Mouse (Mus musculus): ENCODE data around the gene Rgs3. TPM values are rescaled to one million over a fixed set of nuclear protein-coding genes. Genes with fewer than 3 reads are reported as not detected.
A peak's percentile ranks its signal among the peaks of the same experiment; 100 is the strongest.

Rgs3 gene
- total RNA-seq, 2 experiments from 2014 or later, result 38.9 to 42.2 TPM

DNA sequence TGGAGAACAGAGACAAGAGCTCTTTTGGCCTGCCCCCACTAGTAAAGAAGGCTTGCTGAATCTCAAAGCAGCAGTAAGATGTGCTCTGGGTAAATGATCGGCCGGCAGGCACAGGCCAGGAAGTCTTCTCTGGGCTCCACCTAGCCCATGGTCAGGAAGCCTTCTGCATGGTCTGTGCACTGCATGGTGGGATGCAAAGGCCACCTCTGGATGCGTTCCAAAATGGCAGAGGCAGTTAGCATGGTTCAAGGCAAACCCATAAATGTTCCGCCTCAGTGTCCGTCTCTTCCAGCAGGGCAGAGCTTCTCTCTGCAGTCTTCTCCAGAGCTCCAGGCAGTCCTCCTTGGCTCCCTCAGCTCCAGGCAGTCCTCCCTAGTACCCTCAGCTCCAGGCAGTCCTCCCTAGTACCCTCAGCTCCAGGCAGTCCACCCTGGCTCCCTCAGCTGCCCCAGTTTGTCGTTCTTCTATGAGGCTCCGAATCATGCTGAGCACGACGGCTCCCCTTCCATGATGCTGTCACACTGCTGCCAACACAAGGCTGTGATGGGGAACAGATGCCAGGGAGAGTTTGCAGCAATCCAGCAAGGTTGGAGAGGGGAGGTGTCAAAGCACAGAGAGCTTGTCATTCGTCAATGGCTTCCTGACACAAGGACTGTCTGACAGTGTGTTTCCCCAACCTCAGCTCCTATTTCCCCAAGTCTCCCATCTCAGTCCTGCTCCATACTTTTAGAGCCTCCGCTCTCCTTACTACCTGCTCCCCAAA is 84.6 kb downstream of the Rgs3 start:
- intact Hi-C loops (cut with DNase I), result no loop called here
- no peak for DNase-seq

DNA sequence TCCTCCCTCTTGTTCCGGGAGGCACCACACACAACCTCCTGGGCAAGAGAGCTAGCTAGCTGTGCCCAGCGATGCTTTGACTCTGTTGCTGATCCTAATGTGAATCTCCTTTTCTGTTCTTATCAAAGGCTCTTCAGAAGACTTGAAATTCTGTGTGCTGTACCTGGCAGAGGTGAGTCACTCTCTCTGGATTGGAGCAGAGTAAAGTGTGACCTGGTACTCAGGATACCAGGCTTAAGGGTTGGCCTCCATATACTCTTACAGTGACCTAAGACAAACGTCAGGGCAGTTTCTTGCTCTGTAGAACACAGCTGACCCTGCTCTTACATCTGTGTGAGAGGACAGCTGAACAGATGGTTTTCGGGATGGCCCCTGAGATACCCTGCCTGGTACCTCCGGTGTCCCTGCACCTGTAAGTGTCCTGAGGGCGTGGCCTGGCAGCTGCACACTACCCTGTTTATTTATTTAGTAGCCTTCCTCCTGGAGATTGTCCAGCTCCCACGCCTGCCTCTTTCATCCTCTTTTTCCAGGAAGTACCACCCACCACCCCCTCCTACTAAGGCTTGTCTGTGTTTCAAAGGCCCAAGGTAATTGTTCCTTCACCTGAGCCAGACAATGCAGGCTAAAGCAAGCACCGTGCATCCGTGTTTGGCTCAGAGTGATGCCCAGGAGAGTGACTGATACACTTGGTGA is 87.1 kb downstream of the Rgs3 start:
- intact Hi-C loops (cut with DNase I), result no loop called here
- DNase-seq, result no peak

DNA sequence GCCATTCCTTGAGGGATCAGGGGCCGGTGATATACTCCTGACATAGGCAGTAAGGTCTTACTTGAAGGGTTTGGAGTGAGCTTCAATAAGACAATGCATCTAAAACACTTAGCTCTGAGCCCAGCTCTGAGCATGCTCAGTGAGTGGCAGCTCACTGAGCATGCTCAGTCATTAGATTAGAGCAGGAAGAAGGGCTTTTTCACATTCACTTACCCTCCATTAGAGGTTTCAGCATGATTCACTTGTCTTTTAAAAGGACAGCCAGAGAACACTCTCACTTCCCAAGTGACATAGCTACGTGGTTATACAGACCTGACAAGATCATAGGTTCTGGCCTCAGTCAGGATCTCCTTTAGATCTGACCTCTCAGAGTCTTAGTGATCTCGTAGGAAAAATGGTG is 89.2 kb downstream of the Rgs3 start:
- no peak for DNase-seq
- intact Hi-C loops (cut with DNase I), result no loop called here

DNA sequence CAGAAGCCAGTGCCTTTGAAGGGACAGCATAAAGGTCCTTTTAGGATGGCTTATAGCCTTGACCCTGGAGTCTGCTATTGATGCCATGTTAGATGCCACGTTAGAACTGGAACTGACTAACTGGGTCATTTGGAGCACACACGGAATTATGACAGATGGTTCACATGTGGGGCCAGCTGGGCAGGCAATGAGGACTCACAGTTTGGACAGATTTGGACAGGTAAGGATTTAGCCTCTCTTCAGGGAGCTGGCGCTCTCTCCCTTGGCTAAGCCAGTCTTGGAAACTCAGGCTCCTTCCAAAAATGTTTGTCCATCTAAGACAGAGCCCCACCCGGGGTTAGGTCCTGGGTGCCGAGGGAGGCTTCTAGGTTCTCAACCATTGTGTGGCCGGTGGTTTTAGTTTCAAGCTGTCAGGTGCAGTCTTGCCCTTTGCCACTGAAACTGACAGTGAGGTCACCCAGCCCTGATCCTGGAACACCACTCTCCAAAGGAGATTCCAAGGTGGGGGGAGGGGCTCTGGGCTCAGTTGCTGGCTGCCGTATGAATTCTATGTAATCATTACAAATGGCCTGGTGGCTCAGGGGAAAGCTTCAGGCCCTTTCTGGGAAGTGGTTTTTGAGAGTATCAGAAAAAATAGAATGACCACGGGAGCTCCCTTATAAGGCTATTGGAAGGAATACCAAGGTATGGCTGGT is 90.0 kb downstream of the Rgs3 start:
- no peak for DNase-seq
- intact Hi-C loops (cut with DNase I), result no loop called here

DNA sequence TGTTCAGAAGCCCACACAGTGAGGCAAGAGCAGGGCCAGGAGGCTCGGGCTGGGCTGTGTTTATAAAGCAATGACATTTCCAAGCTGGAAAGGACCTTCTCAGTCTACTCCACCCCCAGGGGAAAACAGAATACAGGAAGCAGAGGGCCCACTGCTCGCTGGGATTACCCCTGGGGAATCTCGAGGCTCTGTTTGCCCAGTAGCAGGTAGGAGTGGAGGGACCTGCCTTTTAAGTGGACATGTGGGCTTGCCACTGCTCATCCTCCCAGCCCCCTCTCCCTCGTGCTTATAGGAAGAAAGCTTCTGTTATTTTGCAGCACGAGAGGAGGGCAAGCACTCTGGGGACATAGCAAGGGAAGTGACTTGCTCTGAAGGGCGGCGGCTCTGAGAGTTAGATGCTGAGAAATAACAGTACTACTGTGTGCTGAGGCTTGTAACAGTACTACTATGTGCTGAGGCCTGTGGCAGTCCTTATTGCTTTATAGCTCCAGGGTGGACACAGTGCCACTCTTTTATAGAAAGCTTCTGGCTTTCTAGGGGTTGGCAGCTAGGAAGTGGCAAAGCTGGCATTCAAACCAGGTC is 91.6 kb downstream of the Rgs3 start:
- intact Hi-C loops (cut with DNase I), result no loop called here
- no peak for DNase-seq

DNA sequence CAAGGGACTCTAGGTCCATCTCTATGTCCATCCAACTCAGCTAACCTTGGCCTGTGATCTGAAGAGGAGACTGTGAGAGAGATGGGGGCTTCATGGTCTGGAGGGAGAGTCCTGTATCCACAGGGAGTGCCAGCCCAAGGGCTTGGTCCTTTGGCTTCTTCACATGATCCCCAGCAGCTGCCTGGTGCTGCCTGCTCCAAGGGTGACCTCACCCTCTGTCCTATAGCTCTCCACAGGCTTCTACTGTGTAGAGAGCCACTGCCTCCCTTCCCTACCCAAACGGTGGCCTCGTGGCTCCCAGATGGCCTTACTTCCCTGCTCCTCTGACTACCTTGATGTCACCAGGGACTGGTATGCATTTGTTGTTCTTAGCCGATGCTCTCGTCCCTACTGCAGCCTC is 92.6 kb downstream of the Rgs3 start:
- DNase-seq, result no peak
- intact Hi-C loops (cut with DNase I), result no loop called here

DNA sequence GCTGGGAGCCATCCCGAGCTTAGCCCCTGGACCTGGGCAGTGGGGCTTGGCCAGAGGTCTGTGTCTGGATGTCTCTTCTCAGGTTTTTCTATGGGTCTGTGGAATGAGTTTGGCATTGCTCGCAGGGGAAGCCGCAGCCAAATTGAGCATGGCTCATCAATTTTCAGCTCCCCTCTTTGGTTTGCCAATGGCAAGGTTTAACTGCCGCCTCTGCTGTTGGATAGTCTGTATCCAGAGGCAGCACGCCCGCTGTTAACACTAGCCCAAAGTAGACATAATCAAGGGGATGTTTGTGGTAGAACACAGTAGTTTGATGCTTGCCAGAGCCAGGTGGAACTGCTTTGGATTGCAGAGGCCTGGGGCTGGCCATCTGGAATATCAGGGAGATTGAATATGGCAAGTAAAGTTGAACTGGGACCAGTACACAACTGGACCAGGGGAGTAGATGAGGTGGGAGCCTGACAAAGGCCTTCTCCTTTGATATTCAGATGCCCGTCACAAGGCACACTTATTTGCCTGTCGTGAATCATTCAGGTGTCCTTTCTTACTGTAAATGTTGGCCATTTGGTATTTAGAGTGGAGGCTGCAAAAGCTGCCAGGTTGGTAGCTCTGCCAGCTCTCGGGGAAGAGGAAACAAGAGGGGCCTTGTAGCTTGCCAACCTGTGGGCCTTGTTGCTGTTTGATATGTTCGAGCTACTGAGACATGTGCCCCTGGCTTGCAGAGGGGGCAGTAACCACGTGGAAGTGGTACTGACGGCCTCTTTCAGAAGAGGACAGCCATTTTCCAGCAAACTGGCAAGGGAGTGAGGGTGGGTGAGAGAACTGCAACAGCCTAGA is 93.5 kb downstream of the Rgs3 start:
- DNase-seq, result no peak
- intact Hi-C loops (cut with DNase I), result no loop called here

DNA sequence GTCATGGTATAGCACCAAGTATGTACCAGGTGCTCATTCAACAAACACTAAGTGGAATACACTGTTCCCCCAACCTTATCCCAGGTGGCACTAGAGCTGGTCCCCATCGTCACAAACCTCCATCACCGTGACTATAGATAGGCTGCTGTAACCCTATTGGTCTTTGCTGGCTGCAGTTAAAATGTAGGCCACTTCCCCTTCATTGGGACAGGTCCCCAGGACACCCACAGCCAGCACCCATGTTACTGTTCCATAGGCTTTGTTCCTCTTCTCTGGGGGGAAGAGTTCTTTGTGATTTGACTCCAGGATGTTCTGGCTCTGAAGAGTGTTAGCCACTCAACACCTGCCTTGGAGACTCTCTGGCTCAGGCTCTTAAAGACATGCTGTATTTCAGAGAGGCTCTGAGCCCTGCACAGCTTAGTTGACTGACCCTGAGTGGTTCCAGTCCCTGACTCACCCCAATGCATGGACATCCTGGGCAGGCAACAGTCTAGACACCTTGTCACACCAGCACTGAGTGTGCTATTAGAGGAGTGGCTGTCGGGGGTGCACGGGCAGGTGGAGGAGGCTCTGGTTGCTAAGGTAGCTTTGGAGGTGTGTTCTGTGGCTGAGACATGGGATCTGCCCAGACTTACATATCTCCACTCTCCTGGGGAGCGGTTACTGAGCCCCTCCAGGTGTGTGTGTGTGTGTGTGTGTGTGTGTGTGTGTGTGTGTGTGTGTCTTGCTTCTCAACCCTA is 94.4 kb downstream of the Rgs3 start:
- no peak for DNase-seq
- intact Hi-C loops (cut with DNase I), result no loop called here

DNA sequence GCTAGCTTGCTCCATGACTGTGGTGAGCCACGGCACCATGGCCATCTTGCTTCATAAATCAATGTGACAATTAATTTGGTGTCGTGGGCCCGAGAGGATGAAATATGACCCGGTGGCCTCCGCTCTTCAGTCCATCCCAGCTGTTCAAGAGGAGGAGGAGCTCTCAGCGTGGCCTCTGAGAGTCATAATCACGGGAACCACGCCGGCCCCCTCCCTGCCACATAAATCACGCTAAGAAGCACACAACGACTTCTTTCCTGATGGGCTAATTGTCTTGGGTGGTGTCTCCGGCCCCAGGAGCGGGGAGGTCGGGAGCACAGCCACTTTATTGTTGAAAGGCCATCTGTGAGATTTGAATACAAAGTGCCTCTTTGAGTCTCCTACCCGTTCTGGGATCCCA is 99.6 kb downstream of the Rgs3 start:
- intact Hi-C loops (cut with DNase I), result loop anchor here (5.0 kb wide), 1 partner anchor 33 kb away; no protein-coding TSS in a partner anchor

DNA sequence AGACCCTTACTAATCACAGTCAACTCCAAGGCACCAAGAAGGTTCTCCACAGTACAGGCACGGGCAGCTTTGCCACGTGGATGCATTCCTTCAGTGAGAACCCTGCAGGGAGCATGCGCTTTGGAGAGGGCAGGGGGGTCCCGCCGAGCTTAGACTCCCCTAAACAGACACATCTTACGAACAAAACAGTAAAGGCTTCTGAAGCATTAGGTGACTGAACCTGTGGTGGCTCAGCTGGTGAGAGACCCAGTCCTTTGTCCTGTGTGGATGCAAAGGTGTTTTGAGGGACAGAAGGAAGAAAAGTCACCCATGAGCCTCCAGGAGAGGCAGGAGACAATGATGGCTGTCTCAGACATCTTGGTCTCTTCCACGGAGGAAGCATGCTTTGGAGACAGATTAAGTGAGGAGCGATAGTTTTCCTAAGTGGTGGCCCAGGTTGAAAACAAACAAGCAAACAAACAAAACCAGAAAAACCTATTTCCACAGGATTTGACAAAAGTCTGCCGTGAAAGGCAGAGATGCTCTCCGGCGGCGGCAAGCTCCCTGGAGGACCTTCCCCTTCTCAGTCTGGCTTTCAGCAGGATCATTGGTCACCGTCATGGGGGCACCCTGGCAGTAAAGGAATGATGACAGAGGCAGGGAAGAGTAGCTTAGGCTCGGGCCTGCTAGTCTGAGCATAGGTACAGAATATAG is 100.4 kb downstream of the Rgs3 start:
- DNase-seq, result no peak
- intact Hi-C loops (cut with DNase I), result loop anchor here (5.0 kb wide), 1 partner anchor 32 kb away; no protein-coding TSS in a partner anchor

More for the DNA sequence above, 99.6 kb downstream of the Rgs3 start:
- peak in 1 of 2 experiments; percentile 57 for DNase-seq

DNA sequence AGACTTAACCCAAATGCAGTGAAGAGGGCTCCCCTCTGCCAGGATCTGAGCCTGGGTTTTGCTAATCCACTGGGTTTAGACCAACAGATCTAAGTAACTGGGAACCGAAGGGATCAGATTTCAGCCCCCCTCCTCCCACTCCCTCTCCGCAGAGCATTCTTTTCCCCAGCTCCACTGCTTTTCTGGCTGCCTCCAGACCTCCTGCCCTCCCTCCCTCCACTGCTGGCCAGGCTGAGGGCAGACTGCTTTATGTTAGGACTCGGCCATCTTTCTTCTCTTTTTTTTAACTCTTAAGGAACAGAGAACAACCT is 100.9 kb downstream of the Rgs3 start:
- DNase-seq, result peak; percentile 35 to 55
- intact Hi-C loops (cut with DNase I), result no loop called here

DNA sequence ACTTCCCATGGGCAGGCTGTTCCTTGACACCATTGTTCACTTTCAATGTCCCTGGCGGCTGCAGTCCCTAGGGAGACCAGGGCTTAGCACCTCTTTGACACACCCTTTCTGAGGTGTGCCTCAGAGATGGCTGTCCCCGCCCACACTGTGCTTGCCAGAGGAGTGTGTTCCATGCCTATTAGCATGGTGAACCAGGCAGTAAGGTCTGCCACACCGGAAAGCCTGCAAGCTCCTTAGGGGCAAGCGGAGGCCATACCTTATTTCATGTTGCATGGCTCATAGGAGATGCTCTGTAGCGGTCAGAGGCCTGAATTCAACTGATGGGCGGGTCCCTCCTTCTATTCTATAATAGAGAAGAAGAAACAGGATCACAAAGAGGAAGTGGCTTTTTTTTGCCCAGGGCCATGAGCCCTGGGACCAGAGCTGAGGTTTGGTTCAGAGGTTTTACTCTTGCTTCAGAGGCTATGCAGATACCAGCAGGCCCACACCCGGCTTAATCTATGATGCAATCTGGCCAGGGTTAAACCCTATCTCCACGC is 101.7 kb downstream of the Rgs3 start:
- intact Hi-C loops (cut with DNase I), result no loop called here
- DNase-seq, result peak in 1 of 2 experiments; percentile 49

DNA sequence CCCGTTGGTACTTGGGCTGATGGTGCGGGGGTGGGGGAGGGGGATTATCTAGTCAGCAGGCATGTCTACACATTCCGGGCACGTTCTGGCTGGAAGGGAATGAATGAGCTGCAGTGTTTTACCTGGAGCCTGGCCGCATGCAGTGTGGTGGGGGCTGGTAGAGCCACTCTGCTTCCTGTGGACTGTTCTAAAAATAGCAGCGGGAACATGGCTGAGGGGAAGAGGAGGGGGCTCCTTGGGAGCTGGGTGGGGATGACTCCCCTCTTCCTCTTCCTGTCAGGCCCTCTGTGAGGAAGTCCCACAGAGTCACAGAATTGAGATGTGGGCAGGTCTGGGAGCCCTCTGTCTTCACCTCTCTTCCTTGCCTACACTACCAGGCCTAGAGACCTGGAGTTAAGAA is 103.7 kb downstream of the Rgs3 start:
- intact Hi-C loops (cut with DNase I), result no loop called here
- DNase-seq, result peak; percentile 43 to 51

DNA sequence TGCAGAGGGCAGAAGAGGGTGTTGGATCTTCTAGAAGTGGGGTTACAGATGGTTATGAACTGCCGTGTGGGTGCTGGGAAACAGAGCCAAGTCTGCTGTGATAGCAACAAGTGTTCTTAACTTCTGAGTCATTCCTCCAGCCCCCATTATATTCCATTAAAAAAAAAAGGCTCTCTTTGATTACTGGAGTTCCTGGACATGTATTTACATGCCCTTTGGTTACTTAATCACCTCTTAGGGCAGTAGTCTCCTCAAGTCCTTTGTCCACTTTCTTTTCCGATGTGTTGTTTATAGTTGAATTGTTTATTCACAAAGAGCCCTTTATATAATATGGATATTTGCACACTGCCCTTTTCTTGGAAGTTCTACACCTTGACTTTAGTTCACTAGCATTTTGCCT is 106.2 kb downstream of the Rgs3 start:
- intact Hi-C loops (cut with DNase I), result no loop called here
- DNase-seq, result no peak

DNA sequence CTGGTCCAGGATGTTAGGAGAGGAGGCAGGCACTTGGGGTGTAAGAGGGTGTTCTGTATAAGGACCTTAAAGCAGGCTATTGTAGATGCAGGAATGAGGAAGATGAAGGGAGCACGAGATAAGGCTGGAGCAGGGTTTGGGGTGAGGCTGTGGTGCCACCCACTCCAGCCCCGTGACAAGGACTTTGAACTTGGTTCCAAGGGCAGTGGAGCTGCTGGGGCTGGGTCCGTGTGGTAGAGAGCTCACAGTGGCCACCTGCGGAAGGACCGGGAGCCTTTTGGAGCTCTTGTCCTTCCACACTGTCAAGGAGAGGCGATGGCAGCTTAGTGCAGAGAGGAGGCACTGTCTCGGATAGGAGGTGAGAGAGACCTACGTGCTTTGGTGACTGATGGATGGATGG is 109.0 kb downstream of the Rgs3 start:
- intact Hi-C loops (cut with DNase I), result no loop called here
- DNase-seq, result no peak

DNA sequence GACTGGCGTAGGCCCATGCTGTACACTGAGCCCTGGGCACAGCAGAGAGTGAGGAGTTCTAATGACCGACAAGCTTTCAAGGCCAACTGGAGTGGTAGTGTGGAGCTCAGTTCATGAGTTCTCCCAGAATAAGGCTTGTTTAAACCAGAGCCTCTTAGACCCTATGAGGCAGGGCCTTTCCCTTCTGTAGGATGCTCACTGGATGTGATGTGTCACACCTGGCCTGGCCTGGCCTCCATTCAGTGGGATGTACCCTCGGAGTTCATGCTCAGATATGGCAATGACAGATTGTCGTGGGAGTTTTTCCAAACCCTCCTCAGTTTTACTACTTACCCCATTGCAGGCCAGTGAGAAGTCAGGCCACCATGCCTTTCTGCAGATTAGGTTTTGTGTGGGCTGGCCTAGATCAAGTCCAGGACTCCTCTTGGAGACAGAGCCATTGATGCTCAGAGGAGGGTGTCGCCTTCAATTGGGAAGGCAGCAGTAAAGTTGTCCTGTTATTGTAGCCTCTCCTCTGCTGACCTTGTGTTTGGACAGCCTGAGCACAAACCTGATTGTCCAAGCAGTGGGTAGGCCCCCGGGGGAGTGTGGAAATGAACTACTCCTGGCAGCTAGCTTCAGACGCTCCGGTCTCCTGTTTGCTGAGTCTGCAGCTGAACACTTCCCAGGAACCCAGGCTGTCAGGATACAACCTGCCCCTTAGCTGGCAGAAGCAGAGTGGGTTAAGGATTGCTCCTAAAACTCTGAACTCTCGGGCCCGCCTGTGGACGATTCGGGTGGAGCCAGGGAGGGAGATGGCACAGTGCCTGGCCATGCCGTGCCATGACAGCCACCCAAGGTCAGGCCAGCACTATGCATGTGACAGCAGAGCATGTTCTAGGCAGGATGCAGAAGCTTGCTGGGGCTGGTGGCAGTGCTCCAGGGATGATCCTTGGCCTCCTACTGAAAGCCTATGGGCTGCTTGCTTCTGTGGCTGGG is 109.7 kb downstream of the Rgs3 start:
- DNase-seq, result peak; percentile 68 to 78
- intact Hi-C loops (cut with DNase I), result no loop called here

DNA sequence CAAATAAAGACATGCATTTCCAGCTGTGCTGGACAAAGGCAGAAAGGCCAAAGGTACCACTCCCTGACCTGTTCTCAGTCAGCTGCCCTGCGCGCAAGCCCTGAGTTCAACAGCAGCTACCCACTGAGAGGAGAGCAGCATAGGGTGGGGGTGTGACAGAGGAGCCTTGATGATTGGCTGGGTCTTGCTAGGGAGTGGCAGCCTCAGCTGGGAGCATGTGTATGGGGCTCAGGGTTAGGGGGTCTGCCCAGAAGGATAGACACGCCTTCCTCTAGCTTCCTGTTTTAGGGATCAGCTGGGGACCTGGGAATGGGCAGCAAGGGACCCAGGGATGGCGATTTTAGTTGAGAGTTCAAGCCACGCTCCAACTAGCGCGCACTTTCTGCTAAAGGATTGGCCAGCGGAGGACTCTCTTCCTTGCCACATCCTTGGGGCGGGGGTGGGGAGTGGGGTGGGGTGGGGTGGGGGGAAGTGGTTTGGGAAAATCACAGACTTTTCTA is 113.9 kb downstream of the Rgs3 start:
- no peak for DNase-seq
- intact Hi-C loops (cut with DNase I), result no loop called here

Data from heart, postnatal 14 days (tissue).